Mouse (Mus musculus) G1E (cell line): ENCODE measurements at regions not wholly inside any gene's neighbourhood (a gene's known extent, or its start where the extent isn't known, plus 50 kb on each side); places are given as distances from the start of the nearest gene placed in this dataset.

Experiments used
- ATAC-seq: 2 replicates; pipeline ENCODE4 v1.8.0; 2016; ENCODE audit warnings: mild to moderate bottlenecking; ENCODE audit not compliant: insufficient number of reproducible peaks, poor library complexity, low FRiP score, severe bottlenecking; ENCODE audit errors: extremely low read depth
- DNase-seq: peaks from one replicate; pipeline ENCODE4 v3.0.0; 2012; ENCODE audit warnings: low spot score
- H3K27me3 ChIP-seq: 2 replicates; pipeline ENCODE4 v1.6.1; 2012; ENCODE audit warnings: mild to moderate bottlenecking, low read length, inconsistent platforms; ENCODE audit not compliant: insufficient read depth
- H3K36me3 ChIP-seq: replicated peaks from 2 replicates; pipeline ENCODE3; 2012; ENCODE audit warnings: mild to moderate bottlenecking, inconsistent platforms
- H3K4me1 ChIP-seq: 2 replicates; pipeline ENCODE4 v1.6.1; 2012; ENCODE audit warnings: low read depth, low read length, inconsistent platforms, mixed read lengths; ENCODE audit not compliant: insufficient read depth
- H3K4me3 ChIP-seq: 2 replicates; pipeline ENCODE4 v1.5.1; 2012; ENCODE audit warnings: low read depth, mild to moderate bottlenecking, inconsistent platforms, low read length, moderate library complexity, mixed read lengths
- H3K9me3 ChIP-seq: replicated peaks from 2 replicates; pipeline ENCODE4 v1.6.1; 2012; ENCODE audit warnings: inconsistent platforms
- CTCF ChIP-seq: IDR thresholded peaks from 2 replicates; pipeline ENCODE4 v1.5.1; 2012; ENCODE audit warnings: low read depth, low read length, inconsistent platforms, mixed read lengths
- GATA1 ChIP-seq: IDR thresholded peaks from 2 replicates; pipeline ENCODE4 v1.6.1; 2012; ENCODE audit warnings: borderline replicate concordance, low read length, inconsistent platforms, mixed read lengths
- GATA2 ChIP-seq: IDR thresholded peaks from 2 replicates; pipeline ENCODE4 v1.6.1; 2012; ENCODE audit warnings: low read depth, low read length, inconsistent platforms, borderline replicate concordance
- POLR2AphosphoS5 ChIP-seq: IDR thresholded peaks from 2 replicates; pipeline ENCODE4 v1.6.1; 2012; ENCODE audit warnings: low read depth, low read length, inconsistent platforms; ENCODE audit not compliant: insufficient replicate concordance
- TAL1 ChIP-seq: conservative IDR thresholded peaks from 2 replicates; pipeline ENCODE4 v1.6.1; 2012; ENCODE audit warnings: low read depth, low read length, inconsistent platforms, mixed read lengths

- H3K27me3 ChIP-seq = no peaks in the 10 kb centered on the region
- no peak overlapping the region for H3K4me3 ChIP-seq
- H3K9me3 ChIP-seq = no peaks in the 10 kb centered on the region
- H3K36me3 ChIP-seq = no peaks in the 10 kb centered on the region
- TF ChIP-seq CTCF (no peak), GATA1 (no peak), GATA2 (no peak), TAL1 (no peak), POLR2AphosphoS5 (no peak)
- ATAC-seq (no peak), DNase-seq (no peak)
- no peaks in the 10 kb centered on the region for H3K4me1 ChIP-seq
Observed at GRCm38 (mm10) chr11:45545896-45546626, 305.8 kb upstream of the Clint1 start.

- Histone ChIP-seq H3K27me3 (no peaks in the 10 kb centered on the region), H3K4me1 (no peaks in the 10 kb centered on the region), H3K36me3 (no peaks in the 10 kb centered on the region), H3K4me3 (no peak overlapping the region), H3K9me3 (no peaks in the 10 kb centered on the region)
- DNase-seq (no peak), ATAC-seq (no peak)
- TF ChIP-seq GATA2 = no peak
- no peak for TF ChIP-seq GATA1
- TF ChIP-seq TAL1 = no peak
- no peak for TF ChIP-seq CTCF
- no peak for TF ChIP-seq POLR2AphosphoS5
Observed at GRCm38 (mm10) chr11:45546861-45547260, 305.0 kb upstream of the Clint1 start.

- no peaks in the 10 kb centered on the region for H3K27me3 ChIP-seq
- no peak for TF ChIP-seq CTCF
- TF ChIP-seq GATA1 = no peak
- TF ChIP-seq TAL1 = no peak
- no peak for TF ChIP-seq GATA2
- TF ChIP-seq POLR2AphosphoS5 = no peak
Observed at GRCm38 (mm10) chr11:45550376-45550775, 301.5 kb upstream of the Clint1 start.

GRCm38 (mm10) chr11:45577469-45578154, 274.2 kb upstream of the Clint1 start:
- ATAC-seq = no peak
- H3K4me3 ChIP-seq = no peak overlapping the region
- DNase-seq = no peak
- H3K4me1 ChIP-seq = no peaks in the 10 kb centered on the region
- H3K36me3 ChIP-seq = no peaks in the 10 kb centered on the region
- H3K27me3 ChIP-seq = no peaks in the 10 kb centered on the region; the same call in 1 of the 2 replicates
- TF ChIP-seq TAL1 (no peak), POLR2AphosphoS5 (no peak)
- H3K9me3 ChIP-seq = peaks cover 2% of the 10 kb centered on the region; the same call in 1 of the 2 replicates

More at GRCm38 (mm10) chr11:45550376-45550775, 301.5 kb upstream of the Clint1 start:
- ATAC-seq = no peak
- Histone ChIP-seq H3K4me3 (no peak overlapping the region), H3K9me3 (no peaks in the 10 kb centered on the region), H3K36me3 (no peaks in the 10 kb centered on the region), H3K4me1 (no peaks in the 10 kb centered on the region)
- DNase-seq = no peak

GRCm38 (mm10) chr11:45592335-45592734, 259.5 kb upstream of the Clint1 start:
- no peak for DNase-seq
- Histone ChIP-seq H3K27me3 (no peaks in the 10 kb centered on the region), H3K9me3 (no peaks in the 10 kb centered on the region), H3K4me3 (no peak overlapping the region), H3K36me3 (no peaks in the 10 kb centered on the region), H3K4me1 (no peaks in the 10 kb centered on the region)
- TF ChIP-seq CTCF (no peak), POLR2AphosphoS5 (no peak), TAL1 (no peak), GATA1 (no peak), GATA2 (no peak)
- ATAC-seq = no peak

- no peak for DNase-seq
- H3K27me3 ChIP-seq = no peaks in the 10 kb centered on the region
- H3K9me3 ChIP-seq = no peaks in the 10 kb centered on the region
- ATAC-seq = no peak
- TF ChIP-seq GATA1 (no peak), CTCF (no peak), TAL1 (no peak), GATA2 (no peak)
- no peaks in the 10 kb centered on the region for H3K36me3 ChIP-seq
- no peak overlapping the region for H3K4me3 ChIP-seq
- no peaks in the 10 kb centered on the region for H3K4me1 ChIP-seq
Observed at GRCm38 (mm10) chr11:45592890-45593642, 258.8 kb upstream of the Clint1 start.
